Mouse (Mus musculus): ENCODE measurements around the gene Lpcat1.
A peak's percentile ranks its signal among the peaks of the same experiment; 100 is the strongest.

The Lpcat1 gene

GRCm38 (mm10) chr13:73476796-73477195 is 9.8 kb downstream of the Lpcat1 start:
- DNase-seq (ENCODE audit: low spot score in 2 of 2), result peak in 1 of 2 experiments; percentile 47

- DNase-seq (ENCODE audit: low spot score in 2 of 2), result no peak
Observed at GRCm38 (mm10) chr13:73477841-73478240, 10.8 kb downstream of the Lpcat1 start.

GRCm38 (mm10) chr13:73482476-73482875 is 15.5 kb downstream of the Lpcat1 start:
- DNase-seq (ENCODE audit: low spot score in 2 of 2), result no peak

- no peak for DNase-seq (ENCODE audit: low spot score in 2 of 2)
Observed at GRCm38 (mm10) chr13:73483331-73483730, 16.3 kb downstream of the Lpcat1 start.

- no peak for DNase-seq (ENCODE audit: low spot score in 2 of 2)
Observed at GRCm38 (mm10) chr13:73484171-73484570, 17.2 kb downstream of the Lpcat1 start.

GRCm38 (mm10) chr13:73488105-73488504 is 21.1 kb downstream of the Lpcat1 start:
- DNase-seq (ENCODE audit: low spot score in 2 of 2), result no peak

GRCm38 (mm10) chr13:73488707-73489106 is 21.7 kb downstream of the Lpcat1 start:
- DNase-seq (ENCODE audit: low spot score in 2 of 2), result no peak

GRCm38 (mm10) chr13:73489986-73490385 is 23.0 kb downstream of the Lpcat1 start:
- no peak for DNase-seq (ENCODE audit: low spot score in 2 of 2)

- peak; percentile 28 to 56 for DNase-seq (ENCODE audit: low spot score in 2 of 2)
Observed at GRCm38 (mm10) chr13:73490564-73491170, 23.7 kb downstream of the Lpcat1 start.

GRCm38 (mm10) chr13:73493183-73493582 is 26.2 kb downstream of the Lpcat1 start:
- DNase-seq (ENCODE audit: low spot score in 2 of 2), result no peak

GRCm38 (mm10) chr13:73494528-73494927 is 27.5 kb downstream of the Lpcat1 start:
- no peak for DNase-seq (ENCODE audit: low spot score in 2 of 2)

GRCm38 (mm10) chr13:73496137-73496536 is 29.1 kb downstream of the Lpcat1 start:
- DNase-seq (ENCODE audit: low spot score in 2 of 2), result no peak

- no peak for DNase-seq (ENCODE audit: low spot score in 2 of 2)
Observed at GRCm38 (mm10) chr13:73499893-73500604, 33.1 kb downstream of the Lpcat1 start.

- DNase-seq (ENCODE audit: low spot score in 2 of 2), result no peak
Observed at GRCm38 (mm10) chr13:73502719-73503118, 35.7 kb downstream of the Lpcat1 start.

- peak; percentile 84 to 88 for DNase-seq (ENCODE audit: low spot score in 2 of 2)
Observed at GRCm38 (mm10) chr13:73505686-73506467, 38.9 kb downstream of the Lpcat1 start.

- no peak for DNase-seq (ENCODE audit: low spot score in 2 of 2)
Observed at GRCm38 (mm10) chr13:73508817-73509550, 42.0 kb downstream of the Lpcat1 start.

- DNase-seq (ENCODE audit: low spot score in 2 of 2), result no peak
Observed at GRCm38 (mm10) chr13:73509869-73510268, 42.9 kb downstream of the Lpcat1 start.

GRCm38 (mm10) chr13:73512776-73513673 is 46.0 kb downstream of the Lpcat1 start:
- peak; percentile 74 to 87 for DNase-seq (ENCODE audit: low spot score in 2 of 2)

GRCm38 (mm10) chr13:73516886-73517285 is 49.9 kb downstream of the Lpcat1 start:
- DNase-seq (ENCODE audit: low spot score in 2 of 2), result no peak

GRCm38 (mm10) chr13:73533716-73534115 is 66.7 kb downstream of the Lpcat1 start:
- DNase-seq (ENCODE audit: low spot score in 2 of 2), result no peak

GRCm38 (mm10) chr13:73535287-73535686 is 68.3 kb downstream of the Lpcat1 start:
- no peak for DNase-seq (ENCODE audit: low spot score in 2 of 2)
